Mouse (Mus musculus) CD8-positive naive resting alpha-beta T cell, adult 2 months (primary cell): Measurements from ENCODE around the gene Sostdc1.

Experiments used
- DNase-seq, 2 experiments: peaks; one replicate each; pipeline ENCODE4 v3.0.0; 2022; ENCODE audit warnings: low read depth in 2 of 2, low spot score in 2 of 2

Sostdc1 gene

GRCm38 (mm10) chr12:36313916-36314315 is at the start of gene Sostdc1:
TSS of gene Sostdc1 (plus strand) at chr12:36314139.
- no peak for DNase-seq

DNA sequence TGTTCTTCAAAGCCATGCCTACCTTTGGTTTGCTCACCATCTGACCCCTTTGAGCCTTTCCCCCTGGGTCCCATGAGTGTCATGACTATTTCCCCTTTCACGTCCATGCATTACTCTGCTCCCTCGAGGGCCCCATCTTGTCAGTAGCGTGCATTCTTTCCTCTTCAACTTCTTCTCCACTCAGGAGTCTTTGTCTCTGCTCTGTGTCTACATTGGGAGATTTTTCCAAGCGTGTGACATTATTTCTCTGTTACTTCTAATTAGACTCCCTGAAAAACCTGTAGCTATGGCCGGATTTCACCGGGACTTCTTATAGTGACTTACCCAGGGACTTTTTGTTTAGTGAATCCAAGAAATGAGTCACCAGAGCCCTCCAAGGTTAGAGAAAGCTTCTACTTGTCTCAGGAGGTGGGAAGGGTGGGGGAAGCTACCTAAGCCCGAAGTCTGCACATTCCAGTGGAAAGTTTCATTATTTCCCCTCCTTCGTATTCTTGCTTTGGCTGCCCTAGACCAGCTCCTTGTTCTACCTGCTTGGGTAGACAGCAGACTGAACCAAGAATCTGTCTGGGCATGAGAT is 46.2 kb upstream of the Sostdc1 start:
- no peak for DNase-seq

DNA sequence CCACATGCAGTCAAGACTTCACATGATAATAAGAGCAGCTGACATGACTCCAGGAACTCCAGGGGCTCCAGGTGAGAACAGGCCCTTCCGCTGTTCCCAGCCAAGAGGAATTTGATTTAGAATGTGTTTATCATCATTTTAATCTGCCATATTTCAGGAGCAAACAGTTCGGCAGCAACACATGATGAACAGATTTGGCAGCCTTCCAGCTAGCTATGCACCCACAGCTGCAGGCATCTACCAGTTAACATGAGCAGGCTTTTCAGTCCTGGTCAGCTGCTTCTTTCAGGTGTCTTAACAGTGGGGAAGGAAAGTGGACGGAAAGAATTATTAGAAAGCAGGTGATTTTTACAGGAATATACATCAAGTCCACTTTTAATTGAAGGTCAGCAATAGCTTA is 39.1 kb upstream of the Sostdc1 start:
- DNase-seq = no peak

DNA sequence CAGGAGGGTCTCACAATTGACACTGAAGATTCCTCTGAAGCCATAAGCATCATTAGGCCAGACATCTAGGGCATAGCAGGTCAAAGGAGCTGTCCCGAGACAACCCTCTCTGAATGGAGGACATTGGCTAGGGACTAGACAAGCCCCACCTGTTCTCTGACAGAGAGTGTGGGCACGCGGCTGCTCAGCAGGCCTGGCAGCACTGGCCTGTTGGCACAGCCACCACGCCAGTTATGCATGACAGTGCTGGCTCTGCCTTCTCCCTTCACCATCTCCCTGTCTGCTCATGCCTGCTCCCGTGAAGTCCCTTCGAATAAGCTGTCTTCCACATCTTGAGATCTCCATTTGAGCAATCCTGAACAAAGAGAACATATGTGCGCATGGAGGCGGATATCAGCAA is 24.3 kb upstream of the Sostdc1 start:
- no peak for DNase-seq

DNA sequence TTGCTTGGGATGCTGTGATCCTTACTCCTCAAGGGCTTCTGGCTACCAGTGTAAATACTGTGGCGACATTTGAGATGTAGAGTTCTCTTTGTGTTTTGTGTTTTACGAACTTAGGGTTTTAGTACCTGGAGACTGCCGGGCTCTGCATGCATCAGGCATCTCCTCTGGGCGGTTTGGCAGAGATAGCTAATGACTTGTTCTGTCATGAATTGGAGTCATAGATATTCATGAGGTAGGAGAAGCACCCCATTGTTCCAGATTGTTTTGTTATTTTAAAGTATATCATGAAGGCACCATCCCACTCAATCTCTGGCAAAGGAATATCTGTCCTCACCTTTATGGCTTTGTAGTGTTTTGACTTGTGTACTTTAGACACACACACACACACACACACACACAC is 23.5 kb upstream of the Sostdc1 start:
- DNase-seq = no peak

GRCm38 (mm10) chr12:36291346-36291745 is 22.6 kb upstream of the Sostdc1 start:
- DNase-seq = no peak

DNA sequence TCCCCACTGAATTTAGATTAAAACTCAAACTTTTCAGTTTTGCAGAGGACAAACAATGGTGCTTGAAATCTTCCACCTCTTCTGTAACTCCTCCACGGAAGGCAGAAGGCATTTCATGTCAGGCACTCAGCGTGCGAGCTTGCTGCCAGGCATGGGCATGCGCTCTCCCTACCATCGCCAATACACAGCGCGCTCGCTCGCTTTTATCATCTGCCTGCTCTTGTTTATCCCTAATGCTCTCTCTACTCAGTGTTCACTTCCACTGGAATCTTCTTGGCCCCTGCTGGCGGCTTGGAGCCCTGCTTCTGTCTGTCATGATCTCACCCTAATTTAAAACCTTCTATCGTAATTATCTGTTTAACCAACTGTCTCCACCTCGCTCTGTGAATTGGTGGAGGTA is 11.6 kb upstream of the Sostdc1 start:
- DNase-seq = no peak

DNA sequence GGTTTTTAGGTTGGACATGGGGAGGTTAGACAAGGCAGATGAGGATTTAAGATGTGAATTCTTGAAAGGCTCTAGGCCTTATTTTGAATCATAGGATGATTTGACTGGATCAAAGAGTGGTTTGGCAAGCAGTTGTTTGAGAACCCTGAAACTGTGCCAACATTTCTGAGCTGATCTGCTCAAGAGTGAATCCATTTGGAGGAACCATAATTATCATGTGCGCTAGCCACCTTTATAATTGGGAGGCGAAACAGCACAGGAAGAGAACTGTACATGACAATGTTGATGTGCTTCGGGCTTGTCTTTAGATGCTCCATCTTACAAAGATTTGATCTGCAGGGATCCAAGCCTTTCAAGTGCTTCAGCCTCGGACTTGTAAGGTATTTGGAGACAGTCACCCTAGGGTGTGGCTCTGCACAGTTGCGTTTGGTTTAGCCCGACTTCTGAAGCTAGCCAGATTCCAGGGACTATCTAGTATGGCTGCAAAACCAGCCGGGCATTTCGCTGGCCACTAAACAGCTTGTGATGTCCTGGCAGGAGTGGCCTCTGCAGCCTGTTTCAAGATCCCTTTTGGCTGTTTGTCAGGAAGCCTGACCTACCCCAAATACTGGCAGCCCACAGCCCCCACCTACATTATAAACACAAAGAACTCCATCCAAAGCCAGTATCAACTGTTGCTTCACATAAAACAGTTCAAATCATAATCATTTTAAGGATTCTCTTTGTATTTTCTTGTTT is 10.9 kb upstream of the Sostdc1 start:
- no peak for DNase-seq

- no peak for DNase-seq
Observed at GRCm38 (mm10) chr12:36308737-36309420, 5.1 kb upstream of the Sostdc1 start.

GRCm38 (mm10) chr12:36313015-36313414 is 924 bp upstream of the Sostdc1 start:
- no peak for DNase-seq

DNA sequence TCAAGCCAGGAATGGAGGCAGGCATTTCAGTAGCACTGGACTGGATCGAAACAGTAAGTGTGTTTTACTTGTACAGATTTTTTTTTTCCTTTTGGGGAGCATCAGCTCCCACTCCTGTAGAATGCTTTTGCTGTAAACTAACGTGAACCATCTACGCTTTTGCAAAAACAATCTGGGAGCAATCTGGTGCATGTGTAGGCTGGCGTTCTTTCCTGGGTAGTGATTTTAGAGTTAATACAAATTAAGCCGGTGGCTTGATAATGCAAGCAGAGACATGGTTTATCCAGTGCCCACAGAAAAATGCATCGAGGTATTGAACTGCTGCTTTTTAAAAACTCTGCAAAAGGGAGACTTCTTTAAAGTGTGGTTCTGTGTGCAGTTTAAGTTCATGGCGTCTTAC is 507 bp downstream of the Sostdc1 start:
- no peak for DNase-seq

- no peak for DNase-seq
Observed at GRCm38 (mm10) chr12:36315527-36315926, 1.6 kb downstream of the Sostdc1 start.

DNA sequence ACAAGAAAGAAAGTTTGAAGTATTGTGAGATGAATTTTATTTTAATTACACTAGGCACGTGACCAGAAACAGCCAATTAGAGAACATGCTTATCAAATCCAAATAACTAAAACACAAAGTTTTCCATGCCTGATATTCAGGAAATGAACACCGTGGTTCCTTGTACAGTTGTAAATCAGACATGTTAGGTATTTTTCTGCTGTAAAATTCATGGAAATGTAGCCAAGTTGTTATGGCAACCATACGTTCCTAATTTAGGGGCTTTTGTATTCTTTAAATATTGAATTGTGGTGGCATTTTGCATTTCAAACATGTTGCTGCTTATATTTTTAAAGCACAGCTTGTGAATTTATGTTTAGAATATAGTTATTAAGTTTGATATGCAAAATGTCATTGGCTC is 2.1 kb downstream of the Sostdc1 start:
- DNase-seq = no peak

- DNase-seq = no peak
Observed at GRCm38 (mm10) chr12:36317036-36317819, 3.3 kb downstream of the Sostdc1 start.

DNA sequence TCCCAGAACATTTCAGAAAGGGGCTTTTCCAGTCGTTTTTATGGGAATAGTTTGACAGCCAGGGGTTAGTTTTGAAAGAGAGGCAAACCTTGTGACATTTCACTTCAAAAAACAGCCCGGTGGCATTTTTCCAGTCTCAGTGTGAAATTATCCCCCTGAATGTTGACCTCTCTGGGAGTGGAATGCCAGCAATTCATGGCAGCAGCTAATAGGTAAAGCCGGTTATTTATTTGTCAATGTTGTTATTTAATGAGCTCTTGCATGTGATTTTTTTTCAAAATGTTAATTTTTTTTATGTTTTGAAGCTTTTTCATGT is 3.8 kb downstream of the Sostdc1 start:
- DNase-seq = no peak

- no peak for DNase-seq
Observed at GRCm38 (mm10) chr12:36326101-36326521, 12.2 kb downstream of the Sostdc1 start.

DNA sequence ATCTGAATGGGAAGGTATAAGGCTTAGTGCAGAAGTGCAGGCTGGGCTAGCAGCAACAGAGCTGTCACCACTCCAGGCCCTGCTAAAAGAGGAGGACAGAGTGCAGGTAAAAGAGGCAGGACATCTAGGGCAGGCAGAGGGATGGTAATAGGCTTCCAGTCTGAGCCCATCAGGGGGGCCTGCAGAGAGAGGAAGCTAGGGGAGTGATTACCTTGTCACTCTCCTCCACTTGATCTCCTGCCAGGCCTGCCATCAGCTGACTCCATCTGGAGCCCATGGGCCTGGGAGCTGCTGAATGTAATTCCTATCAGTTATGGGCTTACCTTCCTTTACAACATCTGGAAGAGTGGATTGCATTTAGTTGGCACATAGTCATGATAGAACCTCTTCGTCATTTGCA is 18.7 kb downstream of the Sostdc1 start:
- no peak for DNase-seq

GRCm38 (mm10) chr12:36333837-36334281 is 19.9 kb downstream of the Sostdc1 start:
- no peak for DNase-seq

GRCm38 (mm10) chr12:36344131-36344530 is 30.2 kb downstream of the Sostdc1 start:
- DNase-seq = no peak

DNA sequence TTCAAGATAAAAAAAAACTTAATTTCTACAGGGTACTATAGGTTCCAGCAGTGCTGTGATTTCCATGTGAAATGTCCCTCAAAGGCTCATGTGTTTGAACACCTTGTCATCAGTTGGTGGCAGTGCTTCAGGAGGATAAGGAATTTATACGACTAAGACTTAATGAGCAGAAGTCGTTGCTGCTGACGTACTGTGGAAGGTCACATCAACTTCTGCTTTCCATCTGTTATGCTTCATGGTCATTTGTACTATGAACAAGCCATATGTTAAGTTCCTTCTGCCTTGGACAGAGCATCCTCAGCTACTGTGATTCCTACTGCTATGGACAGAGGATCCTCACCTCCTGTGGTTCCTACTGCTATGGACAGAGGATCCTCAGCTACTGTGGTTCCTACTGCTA is 46.1 kb downstream of the Sostdc1 start:
- DNase-seq = no peak

- DNase-seq = no peak
Observed at GRCm38 (mm10) chr12:36360693-36361092, 46.8 kb downstream of the Sostdc1 start.

DNA sequence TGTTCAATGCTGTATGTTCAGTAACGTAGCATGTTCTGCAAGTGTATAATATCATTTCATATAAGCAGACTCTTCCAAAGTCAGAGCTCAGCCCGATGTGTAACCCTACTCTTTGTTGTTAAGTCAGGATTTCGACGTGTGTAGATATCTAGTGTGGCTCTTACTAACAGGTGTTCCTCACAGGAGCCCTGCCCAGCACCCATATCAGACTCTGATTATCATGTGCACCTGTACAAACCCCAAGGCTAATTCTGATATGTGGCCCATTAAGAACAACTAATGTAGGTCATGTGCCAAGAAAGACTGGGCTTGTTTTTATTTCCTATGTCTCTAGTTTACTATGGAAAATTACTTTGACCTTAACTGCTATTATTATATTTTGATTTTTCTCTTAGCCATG is 50.1 kb downstream of the Sostdc1 start:
- no peak for DNase-seq
